ENCODE assay signal across 12 mouse cellular contexts in the genomic region with DNA sequence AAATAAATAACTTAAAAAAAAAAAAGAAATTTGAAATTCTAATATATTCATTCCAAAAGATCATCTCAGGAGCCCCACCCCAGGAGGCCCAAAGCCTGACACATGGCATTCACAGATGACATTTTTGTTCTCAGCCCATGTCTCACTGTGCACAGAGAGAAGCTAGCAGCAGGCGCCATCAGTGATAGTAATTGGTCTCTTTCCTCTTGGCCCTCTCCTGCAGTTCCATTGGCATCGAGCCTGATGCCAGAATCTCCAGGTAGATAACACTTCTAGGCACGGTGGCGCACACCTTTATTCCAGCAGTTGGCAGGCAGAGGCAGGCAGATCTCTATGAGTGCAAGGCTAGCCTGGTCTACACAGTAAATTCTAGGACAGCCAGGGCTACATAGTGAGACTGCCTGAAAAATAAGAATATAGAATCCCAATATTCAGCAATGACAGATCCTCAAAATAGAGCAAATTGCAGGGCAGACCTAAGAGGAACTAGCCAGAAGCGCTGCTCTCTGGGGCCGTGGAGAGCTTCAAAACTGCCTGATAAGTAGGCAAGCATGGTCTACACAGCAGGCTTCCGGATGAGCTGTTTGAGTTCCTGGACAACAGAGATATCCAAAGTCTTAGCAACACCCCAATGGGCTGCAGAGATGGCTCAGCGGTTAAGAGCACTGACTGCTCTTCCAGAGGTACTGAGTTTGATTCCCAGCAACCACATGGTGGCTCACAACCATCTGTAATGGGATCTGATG. TPM values are rescaled to one million over a fixed set of nuclear protein-coding genes. Genes with fewer than 3 reads are reported as not detected.
DNase-seq lines count a peak whose midpoint lies in the region.
"Had no signal": no experiment of that assay in that cellular context is flagged by ENCODE, and none has a peak within 500 bp of the region (broad histone marks: within the 10 kb centered on the region; RNA-seq: fewer than 3 reads in every experiment).

No protein-coding gene starts in this region.

- DNase-seq in cerebellum, adult 18-20 months: peak; percentile 33 to 39
- DNase-seq in cerebellum, postnatal 36 days: no peak
- DNase-seq in heart, adult 11 months: peak; percentile 87
- no peak for DNase-seq in heart, adult 8-10 months (ENCODE audit: low spot score)
- peak; percentile 66 for DNase-seq in MEL-GATA-1-ER (ENCODE audit: extremely low read depth, low read depth)
- DNase-seq in neural tube, embryonic 10.5 days (ENCODE audit: extremely low spot score, low spot score): no peak
- DNase-seq in adrenal gland, postnatal 10 days: no peak
- DNase-seq: adrenal gland, adult 2 months; adrenal gland, postnatal 36 days; forebrain, postnatal 0 days; gastrocnemius, postnatal 14 days; heart, postnatal 36 days had no signal

RNA-seq across cellular contexts. Expression of a gene that starts 47.0 kb away (rescaled TPM):
- total RNA-seq in heart, adult 8-10 months (2022): 10 to 100 TPM; 37.9 to 56.9 (median 45.0) TPM
- total RNA-seq in adrenal gland, postnatal 10 days (2021): 10 to 100 TPM; 38.4 to 40.0 TPM

Comparison
In these comparisons a context has a peak if more than half of its experiments do, and no peak if none do; other contexts are left out.
1. DNase-seq: peak in cerebellum, adult 18-20 months (2 of 2), heart, adult 11 months (single experiment) and MEL-GATA-1-ER (single experiment); none in cerebellum, postnatal 36 days (0 of 2), heart, adult 8-10 months (single experiment), neural tube, embryonic 10.5 days (single experiment) and adrenal gland, postnatal 10 days (single experiment).